Mouse (Mus musculus): ENCODE measurements around the gene Aldh3b3. TPM values are rescaled to one million over a fixed set of nuclear protein-coding genes. Genes with fewer than 3 reads are reported as not detected.

Aldh3b3 gene
- polyA plus RNA-seq, 1 experiment: 0.07 TPM

GRCm38 (mm10) chr19:3991966-3992365, 33.5 kb downstream of the Aldh3b3 start:
- H3K4me1 ChIP-seq (ENCODE audit: control insufficient read depth, insufficient read depth, insufficient read length): no peaks in the 10 kb centered on the region
- TF ChIP-seq POLR2A (IDR thresholded peaks at IDR 0.05; ENCODE audit: low read depth, low read length): no peak
- no peak for TF ChIP-seq CTCF (IDR thresholded peaks at IDR 0.05; ENCODE audit: extremely low read depth, insufficient read depth, insufficient read length, insufficient replicate concordance)
- no peaks in the 10 kb centered on the region for H3K36me3 ChIP-seq (ENCODE audit: control insufficient read depth, insufficient read depth, low read length)
- no peak for DNase-seq (ENCODE audit: low read depth in 1 of 2, low spot score in 2 of 2)
- H3K27ac ChIP-seq (ENCODE audit: insufficient read depth, low read length): no peak overlapping the region
- no peaks in the 10 kb centered on the region for H3K27me3 ChIP-seq (ENCODE audit: control insufficient read depth, insufficient read depth, low read length)
- H3K4me3 ChIP-seq (ENCODE audit: extremely low read depth, insufficient read depth, insufficient read length): no peak overlapping the region
- WGBS: 87% methylated on average over 3 of the region's 3 CpGs

GRCm38 (mm10) chr19:3992416-3992815, 34.0 kb downstream of the Aldh3b3 start, which contains the start of gene Tbx10:
Gene Tbx10, plus strand, starts transcription at chr19:3992752.
- WGBS: 79% methylated on average over 5 of the region's 5 CpGs
- H3K4me1 ChIP-seq (ENCODE audit: control insufficient read depth, insufficient read depth, insufficient read length): no peaks in the 10 kb centered on the region
- TF ChIP-seq CTCF (IDR thresholded peaks at IDR 0.05; ENCODE audit: extremely low read depth, insufficient read depth, insufficient read length, insufficient replicate concordance): no peak
- no peak for TF ChIP-seq POLR2A (IDR thresholded peaks at IDR 0.05; ENCODE audit: low read depth, low read length)
- H3K27me3 ChIP-seq (ENCODE audit: control insufficient read depth, insufficient read depth, low read length): no peaks in the 10 kb centered on the region
- no peak for DNase-seq (ENCODE audit: low read depth in 1 of 2, low spot score in 2 of 2)
- no peaks in the 10 kb centered on the region for H3K36me3 ChIP-seq (ENCODE audit: control insufficient read depth, insufficient read depth, low read length)
- no peak within 1 kb of the TSS for H3K27ac ChIP-seq (ENCODE audit: insufficient read depth, low read length)
- no peak within 1 kb of the TSS for H3K4me3 ChIP-seq (ENCODE audit: extremely low read depth, insufficient read depth, insufficient read length)

GRCm38 (mm10) chr19:3994932-3995331, 36.5 kb downstream of the Aldh3b3 start:
- TF ChIP-seq CTCF (IDR thresholded peaks at IDR 0.05; ENCODE audit: extremely low read depth, insufficient read depth, insufficient read length, insufficient replicate concordance) (no peak), POLR2A (IDR thresholded peaks at IDR 0.05; ENCODE audit: low read depth, low read length) (no peak)
- no peaks in the 10 kb centered on the region; the same call in 1 of the 2 replicates for H3K4me1 ChIP-seq (ENCODE audit: control insufficient read depth, insufficient read depth, insufficient read length)
- H3K4me3 ChIP-seq (ENCODE audit: extremely low read depth, insufficient read depth, insufficient read length): no peak overlapping the region
- 86% methylated on average over 6 of the region's 6 CpGs for WGBS
- no peak overlapping the region for H3K27ac ChIP-seq (ENCODE audit: insufficient read depth, low read length)
- H3K36me3 ChIP-seq (ENCODE audit: control insufficient read depth, insufficient read depth, low read length): no peaks in the 10 kb centered on the region
- DNase-seq (ENCODE audit: low read depth in 1 of 2, low spot score in 2 of 2): no peak
- H3K27me3 ChIP-seq (ENCODE audit: control insufficient read depth, insufficient read depth, low read length): no peaks in the 10 kb centered on the region

GRCm38 (mm10) chr19:3995505-3995904, 37.1 kb downstream of the Aldh3b3 start:
- TF ChIP-seq POLR2A (IDR thresholded peaks at IDR 0.05; ENCODE audit: low read depth, low read length): no peak
- TF ChIP-seq CTCF (IDR thresholded peaks at IDR 0.05; ENCODE audit: extremely low read depth, insufficient read depth, insufficient read length, insufficient replicate concordance): no peak
- 96% methylated on average over 3 of the region's 3 CpGs for WGBS
- no peak for DNase-seq (ENCODE audit: low read depth in 1 of 2, low spot score in 2 of 2)
- Histone ChIP-seq H3K36me3 (ENCODE audit: control insufficient read depth, insufficient read depth, low read length) (no peaks in the 10 kb centered on the region), H3K27me3 (ENCODE audit: control insufficient read depth, insufficient read depth, low read length) (no peaks in the 10 kb centered on the region), H3K4me3 (ENCODE audit: extremely low read depth, insufficient read depth, insufficient read length) (no peak overlapping the region), H3K27ac (ENCODE audit: insufficient read depth, low read length) (no peak overlapping the region), H3K4me1 (ENCODE audit: control insufficient read depth, insufficient read depth, insufficient read length) (no peaks in the 10 kb centered on the region; the same call in 1 of the 2 replicates)

GRCm38 (mm10) chr19:3996106-3996505, 37.7 kb downstream of the Aldh3b3 start:
- H3K27ac ChIP-seq (ENCODE audit: insufficient read depth, low read length): no peak overlapping the region
- no peak for TF ChIP-seq POLR2A (IDR thresholded peaks at IDR 0.05; ENCODE audit: low read depth, low read length)
- no peak for TF ChIP-seq CTCF (IDR thresholded peaks at IDR 0.05; ENCODE audit: extremely low read depth, insufficient read depth, insufficient read length, insufficient replicate concordance)
- no peaks in the 10 kb centered on the region for H3K27me3 ChIP-seq (ENCODE audit: control insufficient read depth, insufficient read depth, low read length)
- no peaks in the 10 kb centered on the region for H3K36me3 ChIP-seq (ENCODE audit: control insufficient read depth, insufficient read depth, low read length)
- H3K4me3 ChIP-seq (ENCODE audit: extremely low read depth, insufficient read depth, insufficient read length): no peak overlapping the region
- no peak for DNase-seq (ENCODE audit: low read depth in 1 of 2, low spot score in 2 of 2)
- H3K4me1 ChIP-seq (ENCODE audit: control insufficient read depth, insufficient read depth, insufficient read length): peaks cover 3% of the 10 kb centered on the region; the same call in 1 of the 2 replicates
- 71% methylated on average over 7 of the region's 7 CpGs for whole genome bisulfite sequencing

- Histone ChIP-seq H3K27ac (ENCODE audit: insufficient read depth, low read length) (no peak overlapping the region), H3K4me1 (ENCODE audit: control insufficient read depth, insufficient read depth, insufficient read length) (peaks cover 4% of the 10 kb centered on the region; the same call in 1 of the 2 replicates), H3K27me3 (ENCODE audit: control insufficient read depth, insufficient read depth, low read length) (no peaks in the 10 kb centered on the region), H3K4me3 (ENCODE audit: extremely low read depth, insufficient read depth, insufficient read length) (no peak overlapping the region), H3K36me3 (ENCODE audit: control insufficient read depth, insufficient read depth, low read length) (no peaks in the 10 kb centered on the region)
- WGBS: 81% methylated on average over 8 of the region's 8 CpGs
- TF ChIP-seq CTCF (IDR thresholded peaks at IDR 0.05; ENCODE audit: extremely low read depth, insufficient read depth, insufficient read length, insufficient replicate concordance) (no peak), POLR2A (IDR thresholded peaks at IDR 0.05; ENCODE audit: low read depth, low read length) (no peak)
- DNase-seq (ENCODE audit: low read depth in 1 of 2, low spot score in 2 of 2): no peak
Measured at GRCm38 (mm10) chr19:3996747-3997146, 38.3 kb downstream of the Aldh3b3 start.

- Histone ChIP-seq H3K36me3 (ENCODE audit: control insufficient read depth, insufficient read depth, low read length) (no peaks in the 10 kb centered on the region), H3K27me3 (ENCODE audit: control insufficient read depth, insufficient read depth, low read length) (no peaks in the 10 kb centered on the region), H3K4me1 (ENCODE audit: control insufficient read depth, insufficient read depth, insufficient read length) (peaks cover 4% of the 10 kb centered on the region; the same call in 1 of the 2 replicates), H3K4me3 (ENCODE audit: extremely low read depth, insufficient read depth, insufficient read length) (no peak overlapping the region), H3K27ac (ENCODE audit: insufficient read depth, low read length) (no peak overlapping the region)
- DNase-seq (ENCODE audit: low read depth in 1 of 2, low spot score in 2 of 2): no peak
- WGBS: 85% methylated on average over 8 of the region's 8 CpGs
- TF ChIP-seq CTCF (IDR thresholded peaks at IDR 0.05; ENCODE audit: extremely low read depth, insufficient read depth, insufficient read length, insufficient replicate concordance) (no peak), POLR2A (IDR thresholded peaks at IDR 0.05; ENCODE audit: low read depth, low read length) (no peak)
Measured at GRCm38 (mm10) chr19:3997231-3997630, 38.8 kb downstream of the Aldh3b3 start.
